Mouse (Mus musculus) cortical plate, adult 2 months (tissue): Measurements from ENCODE around the gene Dcun1d4. TPM values are rescaled to one million over a fixed set of nuclear protein-coding genes. Genes with fewer than 3 reads are reported as not detected.
"Not testable (repeated sequence)": the region's sequence is repeated elsewhere in the genome, so short reads cannot be mapped to it uniquely, and the experiment has no call there.

ENCODE experiments used
- H3K27ac ChIP-seq: fragments of 200-500 bp; 2 replicates; pipeline ENCODE4 v1.5.1; 2012; ENCODE audit warnings: low read length, control low read depth, inconsistent platforms; ENCODE audit not compliant: insufficient read depth
- H3K4me1 ChIP-seq: fragments of 200-500 bp; 2 replicates; pipeline ENCODE4 v1.6.1; 2011; ENCODE audit warnings: low read length; ENCODE audit not compliant: control insufficient read depth, insufficient read depth
- H3K4me3 ChIP-seq: fragments of 200-500 bp; 2 replicates; pipeline ENCODE4 v1.5.1; 2011; ENCODE audit warnings: mild to moderate bottlenecking, low read length, control low read depth; ENCODE audit not compliant: insufficient read depth
- CTCF ChIP-seq: fragments of 200-500 bp; IDR thresholded peaks from 2 replicates; pipeline ENCODE4 v1.5.1; 2011; ENCODE audit warnings: mild to moderate bottlenecking, control low read depth, low read length; ENCODE audit not compliant: insufficient read depth; ENCODE audit errors: extremely low read depth
- POLR2A ChIP-seq: fragments of 200-500 bp; IDR thresholded peaks from 2 replicates; pipeline ENCODE4 v1.6.1; 2011; ENCODE audit warnings: mild to moderate bottlenecking, low read length, control low read depth; ENCODE audit not compliant: insufficient read depth; ENCODE audit errors: extremely low read depth
- polyA plus RNA-seq: library from polyadenylated mRNA; depleted of rRNA; stranded (reverse); fragments of >200 nt; gene quantifications from 2 replicates; pipeline ENCODE4 v1.2.3, GENCODE M21; 2012

The Dcun1d4 gene
- polyA plus RNA-seq, 1 experiment: 57.6 TPM

DNA sequence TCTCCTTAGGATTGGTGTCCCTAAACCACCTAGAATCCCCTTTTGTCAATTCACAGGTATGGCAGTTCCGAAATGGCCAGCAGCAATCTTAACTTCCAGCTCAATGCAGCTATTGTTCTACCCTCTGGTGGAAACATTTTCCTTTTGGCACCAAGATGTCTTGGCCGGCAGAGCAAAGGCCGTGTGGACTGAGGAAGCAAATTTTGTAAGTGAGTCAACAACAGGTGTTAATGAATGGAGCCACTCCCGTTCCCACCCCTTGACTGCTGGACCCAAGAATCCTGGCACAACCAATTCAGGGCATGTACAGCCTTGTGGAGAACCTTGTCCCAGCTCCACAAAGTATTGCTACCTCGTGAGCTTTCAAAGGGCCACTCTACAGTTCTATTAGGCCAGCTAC lies 85.3 kb downstream of the Dcun1d4 start:
- TF ChIP-seq CTCF (no peak), POLR2A (no peak)
- Histone ChIP-seq H3K27ac (no peak overlapping the region), H3K4me3 (no peak overlapping the region), H3K4me1 (no peaks in the 10 kb centered on the region)

DNA sequence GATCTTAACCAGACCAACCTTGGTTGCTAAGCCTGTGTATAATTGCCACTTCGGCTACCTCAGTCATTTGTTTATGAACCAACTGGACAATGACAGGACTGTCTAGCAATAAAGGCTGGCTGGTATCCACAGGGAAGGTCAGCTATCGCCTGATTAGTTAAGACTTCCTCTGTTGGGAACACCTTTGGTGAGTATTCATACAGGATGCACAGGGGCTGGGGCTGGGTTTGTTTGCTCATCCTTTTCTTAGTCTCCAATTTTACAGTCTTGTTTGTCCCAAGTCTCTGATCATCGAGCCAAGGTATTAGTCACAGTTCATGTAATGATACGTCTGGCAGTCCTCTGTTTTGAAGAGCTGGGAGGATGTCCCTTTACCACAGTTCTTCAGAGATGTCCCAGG lies 86.1 kb downstream of the Dcun1d4 start:
- Histone ChIP-seq H3K27ac (no peak overlapping the region), H3K4me1 (no peaks in the 10 kb centered on the region), H3K4me3 (no peak overlapping the region)
- TF ChIP-seq POLR2A (no peak), CTCF (no peak)

DNA sequence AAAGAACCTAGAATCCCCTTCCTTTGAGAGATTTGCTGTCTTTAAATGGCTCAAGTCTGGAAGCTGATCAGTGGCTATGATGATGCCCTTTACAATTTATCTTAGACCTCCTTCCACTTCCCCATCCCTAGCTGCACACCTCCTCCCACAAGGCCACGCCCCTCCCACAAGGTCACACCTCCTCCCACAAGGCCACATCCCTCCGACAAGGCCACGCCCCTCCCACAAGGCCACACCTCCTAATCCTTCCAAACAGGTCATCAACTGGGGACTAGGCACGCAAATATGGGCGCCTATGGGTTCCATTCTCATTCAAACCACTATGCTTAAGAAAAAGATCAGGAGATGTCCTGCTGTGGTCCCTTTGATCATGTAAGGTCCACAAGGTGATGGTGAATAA lies 88.4 kb downstream of the Dcun1d4 start:
- no peak overlapping the region for H3K27ac ChIP-seq
- H3K4me1 ChIP-seq: no peaks in the 10 kb centered on the region
- H3K4me3 ChIP-seq: no peak overlapping the region
- no peak for TF ChIP-seq POLR2A
- TF ChIP-seq CTCF: no peak

DNA sequence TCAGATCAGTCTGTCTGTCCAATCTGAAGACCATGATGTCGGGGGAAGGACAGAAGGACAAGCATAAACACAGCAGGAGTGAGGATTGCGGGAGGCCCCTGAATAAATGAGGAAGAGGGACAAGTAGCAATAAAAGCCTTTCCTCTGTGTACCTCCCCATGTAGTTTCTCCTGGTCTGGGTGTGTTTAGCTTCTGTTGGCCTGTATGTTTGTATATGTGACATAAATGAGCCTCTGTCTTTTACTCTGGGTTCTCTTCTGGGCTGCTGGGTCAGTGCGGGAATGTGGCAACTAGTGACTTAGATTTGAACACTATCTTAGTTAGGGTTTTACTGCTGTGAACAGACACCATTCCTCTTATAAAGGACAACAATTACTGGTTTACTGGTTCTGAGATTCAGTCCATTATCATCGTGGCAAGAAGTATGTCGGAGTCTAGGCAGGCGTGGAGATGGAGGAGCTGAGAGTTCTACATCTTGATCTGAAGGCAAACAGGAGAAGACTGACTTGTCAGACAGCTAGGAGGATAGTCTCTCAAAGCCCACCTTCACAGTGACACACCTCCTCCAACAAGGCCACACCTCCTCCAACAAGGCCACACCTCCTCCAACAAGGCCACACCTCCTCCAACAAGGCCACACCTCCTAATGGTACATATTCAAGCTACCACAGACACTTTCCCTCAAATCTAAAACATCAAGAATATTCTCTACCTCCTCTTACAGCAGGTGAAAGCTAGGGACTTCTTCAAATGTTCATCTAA lies 90.8 kb downstream of the Dcun1d4 start:
- H3K4me1 ChIP-seq: peaks cover 7% of the 10 kb centered on the region
- H3K27ac ChIP-seq: no peak overlapping the region
- TF ChIP-seq CTCF (no peak), POLR2A (no peak)
- H3K4me3 ChIP-seq: no peak overlapping the region

DNA sequence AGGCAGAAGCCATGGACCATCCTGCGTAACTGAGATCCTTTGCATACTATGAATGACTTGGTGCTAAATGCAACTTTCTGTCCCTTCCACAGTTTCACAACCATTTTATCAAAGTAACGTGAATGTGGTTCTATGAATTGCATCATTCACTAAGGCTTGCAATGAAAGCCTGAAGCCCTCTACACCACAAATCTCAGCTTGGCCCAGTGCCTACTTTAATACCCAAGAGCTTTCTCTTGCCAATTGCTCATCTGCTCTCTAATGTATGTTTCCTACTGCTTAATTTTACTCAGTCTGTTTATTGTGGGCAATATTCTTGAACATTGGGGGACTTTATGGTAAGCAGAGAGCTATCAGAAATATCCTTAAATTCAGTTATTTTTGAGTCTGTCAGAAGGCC lies 92.0 kb downstream of the Dcun1d4 start:
- H3K27ac ChIP-seq: no peak overlapping the region
- H3K4me1 ChIP-seq: peaks cover 7% of the 10 kb centered on the region
- H3K4me3 ChIP-seq: no peak overlapping the region
- TF ChIP-seq CTCF: no peak
- TF ChIP-seq POLR2A: no peak

DNA sequence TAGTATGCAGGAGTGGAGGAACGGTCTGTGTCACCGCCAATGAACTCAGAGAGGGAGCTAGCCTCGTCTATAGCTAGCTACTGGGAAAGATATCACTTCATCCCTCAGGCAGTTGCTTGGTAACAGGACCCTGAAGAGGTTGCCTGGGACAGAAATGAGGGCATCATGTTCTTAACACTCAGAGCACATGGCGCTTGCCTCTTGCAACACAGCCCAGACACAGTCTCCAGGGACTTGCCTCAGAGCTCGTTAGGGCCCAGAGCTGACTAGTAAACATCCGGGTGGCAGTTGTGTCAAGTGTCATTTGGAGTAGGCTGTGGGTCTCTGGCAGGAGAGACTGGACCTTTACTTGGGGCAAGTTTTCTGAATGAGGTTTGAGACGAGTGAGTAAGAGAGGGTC lies 93.0 kb downstream of the Dcun1d4 start:
- no peak for TF ChIP-seq CTCF
- no peak for TF ChIP-seq POLR2A
- Histone ChIP-seq H3K4me3 (no peak overlapping the region), H3K4me1 (peaks cover 7% of the 10 kb centered on the region), H3K27ac (no peak overlapping the region)

DNA sequence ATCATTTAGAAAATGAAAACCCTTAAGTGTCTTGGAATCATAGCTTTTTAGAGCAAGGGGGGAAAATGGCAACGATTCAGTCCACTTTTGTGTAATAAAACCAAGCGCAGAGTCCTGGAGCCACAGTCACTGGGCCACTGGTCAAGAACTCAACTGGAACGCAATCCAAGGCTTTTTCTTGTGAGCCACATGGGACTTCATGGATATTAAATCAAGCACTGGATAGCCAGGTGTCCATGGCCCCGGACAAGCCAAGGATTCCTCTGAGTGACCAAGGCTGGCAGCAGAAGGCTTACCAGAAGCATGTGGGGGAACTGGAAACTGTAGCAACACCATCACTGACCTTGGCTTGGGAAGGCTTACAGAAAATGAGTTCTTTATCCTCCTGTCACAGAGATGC lies 93.8 kb downstream of the Dcun1d4 start:
- no peak overlapping the region for H3K27ac ChIP-seq

DNA sequence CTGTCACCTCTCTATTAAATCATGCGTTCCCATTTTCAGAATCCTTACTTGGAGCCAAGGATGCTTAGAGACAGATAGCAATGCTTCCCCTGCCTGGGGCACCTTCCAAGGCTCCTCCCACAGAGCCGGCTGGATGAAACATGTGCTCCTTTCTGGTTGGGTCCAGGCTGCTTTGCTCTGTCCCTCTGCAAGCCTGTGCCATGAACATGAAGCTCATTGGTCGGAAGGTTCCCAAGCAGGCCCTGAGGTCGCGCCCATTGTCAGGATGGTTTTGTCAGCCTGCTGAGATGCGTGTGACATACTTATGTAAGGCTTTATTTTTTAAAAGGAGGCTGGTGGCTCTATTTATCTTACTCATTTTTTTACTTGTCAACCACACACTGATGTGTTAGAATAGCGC lies 95.9 kb downstream of the Dcun1d4 start:
- Histone ChIP-seq H3K4me1 (peaks cover 7% of the 10 kb centered on the region), H3K27ac (no peak overlapping the region), H3K4me3 (no peak overlapping the region)
- TF ChIP-seq POLR2A: no peak
- no peak for TF ChIP-seq CTCF

More for the DNA sequence above, 93.8 kb downstream of the Dcun1d4 start:
- TF ChIP-seq CTCF (no peak), POLR2A (no peak)
- peaks cover 7% of the 10 kb centered on the region for H3K4me1 ChIP-seq
- no peak overlapping the region for H3K4me3 ChIP-seq

DNA sequence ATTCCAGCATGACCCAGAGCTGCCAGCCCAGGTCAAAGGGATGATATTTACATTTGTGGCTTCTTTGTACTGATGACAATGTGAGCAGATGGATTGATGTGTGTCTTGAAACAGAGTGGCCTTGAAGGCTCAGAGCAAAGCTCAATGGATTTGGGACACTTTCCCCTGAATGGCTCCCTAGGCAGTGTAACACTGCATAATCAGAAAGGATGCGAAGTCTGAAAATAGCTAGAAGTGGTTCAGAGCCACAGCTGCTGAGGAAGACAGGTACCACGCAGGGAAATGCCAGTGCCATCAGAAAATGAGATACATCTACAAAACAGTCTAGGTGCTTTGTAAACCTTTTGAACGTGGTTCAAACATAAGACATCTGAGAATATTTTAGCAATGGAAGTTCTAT lies 97.3 kb downstream of the Dcun1d4 start:
- Histone ChIP-seq H3K27ac (no peak overlapping the region), H3K4me3 (no peak overlapping the region), H3K4me1 (peaks cover 7% of the 10 kb centered on the region)
- TF ChIP-seq POLR2A (no peak), CTCF (no peak)

DNA sequence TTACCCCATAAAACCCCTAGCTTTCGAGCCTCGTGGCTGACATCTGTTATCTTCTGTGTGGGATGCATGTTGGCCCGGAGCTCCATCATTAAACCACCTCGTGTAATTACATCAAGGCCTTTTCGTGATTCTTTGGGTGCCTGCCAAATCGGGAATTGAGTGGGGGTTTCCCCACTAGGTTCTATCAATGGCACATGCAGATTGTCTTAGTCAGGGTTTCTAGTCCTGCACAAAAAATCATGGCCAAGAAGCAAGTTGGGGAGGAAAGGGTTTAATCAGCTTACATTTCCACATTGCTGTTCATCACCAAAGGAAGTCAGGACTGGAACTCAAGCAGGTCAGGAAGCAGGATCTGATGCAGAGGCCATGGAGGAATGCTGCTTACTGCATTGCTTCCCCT lies 103.2 kb downstream of the Dcun1d4 start:
- H3K4me3 ChIP-seq, H3K4me1 ChIP-seq, H3K27ac ChIP-seq: not testable (repeated sequence)
